Mouse (Mus musculus) ES-E14 (cell line): ENCODE results near the gene Smyd3.

Source experiments
- CHD2 ChIP-seq: IDR thresholded peaks from 2 replicates; pipeline ENCODE4 v1.6.1; 2014; ENCODE audit warnings: mild to moderate bottlenecking, low read depth, low read length, inconsistent platforms
- HCFC1 ChIP-seq: IDR thresholded peaks from 2 replicates; pipeline ENCODE4 v1.6.1; 2012; ENCODE audit warnings: low read length, inconsistent platforms, borderline replicate concordance; ENCODE audit not compliant: insufficient read depth
- MAFK ChIP-seq: IDR thresholded peaks from 2 replicates; pipeline ENCODE4 v1.6.1; 2014; ENCODE audit warnings: mild to moderate bottlenecking, low read depth, low read length, inconsistent platforms; ENCODE audit not compliant: insufficient read depth
- ZC3H11A ChIP-seq: IDR thresholded peaks from 2 replicates; pipeline ENCODE4 v1.6.1; 2012; ENCODE audit warnings: low read depth, mild to moderate bottlenecking, inconsistent platforms, low read length, borderline replicate concordance
- ZNF384 ChIP-seq: IDR thresholded peaks from 2 replicates; pipeline ENCODE4 v1.6.1; 2012; ENCODE audit warnings: low read depth, low read length, inconsistent platforms

DNA sequence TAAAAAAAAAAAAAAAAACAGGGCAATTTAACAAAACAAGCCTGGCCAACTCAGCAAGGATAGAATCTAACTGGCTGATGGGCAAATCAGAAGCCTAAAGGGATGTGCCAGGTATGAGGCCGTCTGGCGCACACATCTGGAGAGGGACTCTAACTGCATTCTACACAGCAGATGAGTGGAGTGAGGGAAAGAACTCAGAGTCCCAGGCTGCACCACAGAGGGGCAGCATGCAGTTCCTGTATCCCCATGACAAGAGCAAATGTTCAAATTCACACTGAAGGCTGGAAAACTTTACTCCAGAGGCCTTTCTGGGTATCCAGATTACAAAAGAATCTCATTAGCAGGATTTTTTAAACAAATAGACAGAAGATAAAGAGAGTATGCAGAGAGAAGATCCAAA is 366.6 kb downstream of the Smyd3 start:
- TF ChIP-seq ZC3H11A = no peak
- no peak for TF ChIP-seq CHD2
- no peak for TF ChIP-seq MAFK
- TF ChIP-seq HCFC1 = no peak
- TF ChIP-seq ZNF384 = no peak
